Mouse (Mus musculus) lung, postnatal 4 days (tissue): ENCODE measurements around the gene Spns3.

Experiments
- DNase-seq, 2 experiments: peaks; one replicate each; pipeline ENCODE4 v3.0.0; 2021

Spns3 gene

GRCm38 (mm10) chr11:72478228-72478627, 72.1 kb downstream of the Spns3 start:
- peak; percentile 30 to 70 for DNase-seq

GRCm38 (mm10) chr11:72477653-72478052, 72.7 kb downstream of the Spns3 start:
- DNase-seq: no peak

- no peak for DNase-seq
Observed at GRCm38 (mm10) chr11:72477182-72477581, 73.1 kb downstream of the Spns3 start.

GRCm38 (mm10) chr11:72476074-72476625, 74.2 kb downstream of the Spns3 start:
- no peak for DNase-seq

- DNase-seq: peak in 1 of 2 experiments; percentile 23
Observed at GRCm38 (mm10) chr11:72475408-72475807, 74.9 kb downstream of the Spns3 start.

- DNase-seq: no peak
Observed at GRCm38 (mm10) chr11:72474926-72475325, 75.4 kb downstream of the Spns3 start.

- peak; percentile 43 to 67 for DNase-seq
Observed at GRCm38 (mm10) chr11:72473540-72473939, 76.8 kb downstream of the Spns3 start.

- no peak for DNase-seq
Observed at GRCm38 (mm10) chr11:72471381-72471780, 78.9 kb downstream of the Spns3 start.

- DNase-seq: peak in 1 of 2 experiments; percentile 21
Observed at GRCm38 (mm10) chr11:72470004-72470403, 80.3 kb downstream of the Spns3 start.

GRCm38 (mm10) chr11:72469217-72469616, 81.1 kb downstream of the Spns3 start:
- DNase-seq: peak; percentile 89 to 94

GRCm38 (mm10) chr11:72468525-72468924, 81.8 kb downstream of the Spns3 start:
- DNase-seq: no peak

GRCm38 (mm10) chr11:72466694-72467507, 83.4 kb downstream of the Spns3 start:
- peak; percentile 68 to 86 for DNase-seq

- peak; percentile 54 to 58 for DNase-seq
Observed at GRCm38 (mm10) chr11:72465978-72466693, 84.2 kb downstream of the Spns3 start.

- DNase-seq: no peak
Observed at GRCm38 (mm10) chr11:72464821-72465220, 85.5 kb downstream of the Spns3 start.

GRCm38 (mm10) chr11:72461500-72461981, 88.8 kb downstream of the Spns3 start:
- no peak for DNase-seq

GRCm38 (mm10) chr11:72458502-72458901, 91.8 kb downstream of the Spns3 start:
- DNase-seq: no peak

- DNase-seq: peak; percentile 73 to 88
Observed at GRCm38 (mm10) chr11:72457995-72458496, 92.3 kb downstream of the Spns3 start.

GRCm38 (mm10) chr11:72455694-72456093, 94.6 kb downstream of the Spns3 start:
- DNase-seq: no peak

GRCm38 (mm10) chr11:72453105-72453953, 97.0 kb downstream of the Spns3 start:
- no peak for DNase-seq

- DNase-seq: no peak
Observed at GRCm38 (mm10) chr11:72452140-72452665, 98.1 kb downstream of the Spns3 start.

GRCm38 (mm10) chr11:72447475-72447874, 102.8 kb downstream of the Spns3 start:
- no peak for DNase-seq
